Mouse (Mus musculus) thymus, adult 2 months (tissue): Measurements from ENCODE around the gene Inpp5a.

Experiments used
- CTCF ChIP-seq: fragments of 200-500 bp; IDR thresholded peaks from 2 replicates; pipeline ENCODE4 v1.5.1; 2012; ENCODE audit warnings: mild to moderate bottlenecking, control low read depth, low read length, moderate library complexity, borderline replicate concordance; ENCODE audit not compliant: control insufficient read depth, poor library complexity, insufficient read depth; ENCODE audit errors: extremely low read depth
- POLR2A ChIP-seq: fragments of 200-500 bp; IDR thresholded peaks from 2 replicates; pipeline ENCODE4 v1.6.1; 2012; ENCODE audit warnings: mild to moderate bottlenecking, low read length, control low read depth, moderate library complexity; ENCODE audit not compliant: control insufficient read depth, poor library complexity, insufficient read depth; ENCODE audit errors: extremely low read depth

DNA sequence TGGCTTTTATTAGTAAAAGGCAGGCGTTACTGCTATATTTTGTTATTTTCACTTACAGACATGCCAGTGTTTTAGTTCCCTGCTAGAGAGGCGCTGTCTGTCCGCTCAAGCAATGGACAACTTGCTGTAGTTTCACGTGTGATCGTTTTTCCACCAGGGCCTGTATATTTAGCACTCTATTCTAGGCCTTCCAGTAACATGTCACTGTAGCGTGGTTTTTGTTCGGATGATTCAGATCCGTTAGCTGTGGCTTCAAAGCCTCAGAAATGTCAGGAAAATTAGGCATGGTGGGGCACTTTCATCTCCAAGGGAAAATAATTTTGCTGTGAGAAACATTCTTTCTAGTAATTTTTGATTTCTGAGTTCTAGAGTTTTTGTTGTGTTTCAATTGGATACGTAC, 2.0 kb downstream of the Inpp5a start:
- TF ChIP-seq POLR2A (no peak), CTCF (no peak)
